Mouse (Mus musculus): Measurements from ENCODE around the gene Ankrd26. TPM values are rescaled to one million over a fixed set of nuclear protein-coding genes. Genes with fewer than 3 reads are reported as not detected.
A peak's percentile ranks its signal among the peaks of the same experiment; 100 is the strongest.

The Ankrd26 gene
- total and polyA plus RNA-seq, 2 experiments: 0.77 to 4.0 TPM

GRCm38 (mm10) chr6:118478957-118479708 lies 82.9 kb downstream of the Ankrd26 start, which contains the start of gene Zfp9:
Gene Zfp9, minus strand, starts transcription at chr6:118479320.
- no peak for TF ChIP-seq CTCF (IDR thresholded peaks at IDR 0.05; ENCODE audit: low read depth, low read length)
- TF ChIP-seq POLR2A (IDR thresholded peaks at IDR 0.05; ENCODE audit: extremely low read depth, insufficient read depth, low read length): peak; percentile 73
- no peaks in the 10 kb centered on the region for H3K27me3 ChIP-seq (ENCODE audit: control insufficient read depth, insufficient read depth, low read length)
- WGBS: under 1% methylated on average over 36 of the region's 57 CpGs
- peak within 1 kb of the TSS; percentile 77 for H3K9ac ChIP-seq (ENCODE audit: low read depth, low read length)
- H3K79me2 ChIP-seq (ENCODE audit: control insufficient read depth, insufficient read depth, low read length): peaks cover 8% of the 10 kb centered on the region; the same call in 1 of the 2 replicates
- H3K36me3 ChIP-seq (ENCODE audit: control insufficient read depth, insufficient read depth, low read length): peaks cover 4% of the 10 kb centered on the region; the same call in 1 of the 2 replicates
- DNase-seq (ENCODE audit: extremely low read depth, low read depth, low spot score): peak; percentile 54
- H3K27ac ChIP-seq (replicated peaks; ENCODE audit: insufficient read depth, low read depth, low read length): no peak within 1 kb of the TSS; the same call in 1 of the 2 replicates
- H3K4me1 ChIP-seq (ENCODE audit: control insufficient read depth, insufficient read depth, low read length): peaks cover 2% of the 10 kb centered on the region; the same call in 1 of the 2 replicates
- peak within 1 kb of the TSS; percentile 54 for H3K4me3 ChIP-seq (ENCODE audit: insufficient read depth, low read depth, low read length)

- no peak overlapping the region for H3K9ac ChIP-seq (ENCODE audit: low read depth, low read length)
- H3K27ac ChIP-seq (replicated peaks; ENCODE audit: insufficient read depth, low read depth, low read length): no peak overlapping the region
- no peaks in the 10 kb centered on the region for H3K27me3 ChIP-seq (ENCODE audit: control insufficient read depth, insufficient read depth, low read length)
- 56% methylated on average over 10 of the region's 10 CpGs for WGBS
- peaks cover 8% of the 10 kb centered on the region; the same call in 1 of the 2 replicates for H3K79me2 ChIP-seq (ENCODE audit: control insufficient read depth, insufficient read depth, low read length)
- TF ChIP-seq CTCF (IDR thresholded peaks at IDR 0.05; ENCODE audit: low read depth, low read length) (no peak), POLR2A (IDR thresholded peaks at IDR 0.05; ENCODE audit: extremely low read depth, insufficient read depth, low read length) (no peak)
- peaks cover 2% of the 10 kb centered on the region; the same call in 1 of the 2 replicates for H3K4me1 ChIP-seq (ENCODE audit: control insufficient read depth, insufficient read depth, low read length)
- H3K4me3 ChIP-seq (ENCODE audit: insufficient read depth, low read depth, low read length): no peak overlapping the region; the same call in 1 of the 2 replicates
- peaks cover 4% of the 10 kb centered on the region; the same call in 1 of the 2 replicates for H3K36me3 ChIP-seq (ENCODE audit: control insufficient read depth, insufficient read depth, low read length)
- no peak for DNase-seq (ENCODE audit: extremely low read depth, low read depth, low spot score)
These were observed 83.9 kb downstream of the Ankrd26 start for GRCm38 (mm10) chr6:118477875-118478785.

GRCm38 (mm10) chr6:118462069-118462705 lies 99.8 kb downstream of the Ankrd26 start:
- peaks cover 20% of the 10 kb centered on the region for H3K36me3 ChIP-seq (ENCODE audit: control insufficient read depth, insufficient read depth, low read length)
- H3K9ac ChIP-seq (ENCODE audit: low read depth, low read length): no peak overlapping the region
- WGBS: 89% methylated on average over 15 of the region's 15 CpGs
- no peak overlapping the region for H3K4me3 ChIP-seq (ENCODE audit: insufficient read depth, low read depth, low read length)
- H3K79me2 ChIP-seq (ENCODE audit: control insufficient read depth, insufficient read depth, low read length): no peaks in the 10 kb centered on the region
- no peaks in the 10 kb centered on the region for H3K27me3 ChIP-seq (ENCODE audit: control insufficient read depth, insufficient read depth, low read length)
- no peak overlapping the region for H3K27ac ChIP-seq (replicated peaks; ENCODE audit: insufficient read depth, low read depth, low read length)
- 0 out of 2 replicates have a peak, but pooled peaks cover 2% of the 10 kb centered on the region for H3K4me1 ChIP-seq (ENCODE audit: control insufficient read depth, insufficient read depth, low read length)
- DNase-seq (ENCODE audit: extremely low read depth, low read depth, low spot score): no peak
- TF ChIP-seq CTCF (IDR thresholded peaks at IDR 0.05; ENCODE audit: low read depth, low read length): no peak
- no peak for TF ChIP-seq POLR2A (IDR thresholded peaks at IDR 0.05; ENCODE audit: extremely low read depth, insufficient read depth, low read length)

GRCm38 (mm10) chr6:118457726-118458125 lies 104.3 kb downstream of the Ankrd26 start:
- no peaks in the 10 kb centered on the region for H3K79me2 ChIP-seq (ENCODE audit: control insufficient read depth, insufficient read depth, low read length)
- 91% methylated on average over 1 of the region's 1 CpGs for WGBS
- H3K27me3 ChIP-seq (ENCODE audit: control insufficient read depth, insufficient read depth, low read length): no peaks in the 10 kb centered on the region
- DNase-seq (ENCODE audit: extremely low read depth, low read depth, low spot score): no peak
- H3K27ac ChIP-seq (replicated peaks; ENCODE audit: insufficient read depth, low read depth, low read length): no peak overlapping the region
- H3K4me1 ChIP-seq (ENCODE audit: control insufficient read depth, insufficient read depth, low read length): no peaks in the 10 kb centered on the region
- H3K4me3 ChIP-seq (ENCODE audit: insufficient read depth, low read depth, low read length): no peak overlapping the region
- H3K9ac ChIP-seq (ENCODE audit: low read depth, low read length): no peak overlapping the region
- TF ChIP-seq CTCF (IDR thresholded peaks at IDR 0.05; ENCODE audit: low read depth, low read length) (no peak), POLR2A (IDR thresholded peaks at IDR 0.05; ENCODE audit: extremely low read depth, insufficient read depth, low read length) (no peak)
- H3K36me3 ChIP-seq (ENCODE audit: control insufficient read depth, insufficient read depth, low read length): no peaks in the 10 kb centered on the region

DNA sequence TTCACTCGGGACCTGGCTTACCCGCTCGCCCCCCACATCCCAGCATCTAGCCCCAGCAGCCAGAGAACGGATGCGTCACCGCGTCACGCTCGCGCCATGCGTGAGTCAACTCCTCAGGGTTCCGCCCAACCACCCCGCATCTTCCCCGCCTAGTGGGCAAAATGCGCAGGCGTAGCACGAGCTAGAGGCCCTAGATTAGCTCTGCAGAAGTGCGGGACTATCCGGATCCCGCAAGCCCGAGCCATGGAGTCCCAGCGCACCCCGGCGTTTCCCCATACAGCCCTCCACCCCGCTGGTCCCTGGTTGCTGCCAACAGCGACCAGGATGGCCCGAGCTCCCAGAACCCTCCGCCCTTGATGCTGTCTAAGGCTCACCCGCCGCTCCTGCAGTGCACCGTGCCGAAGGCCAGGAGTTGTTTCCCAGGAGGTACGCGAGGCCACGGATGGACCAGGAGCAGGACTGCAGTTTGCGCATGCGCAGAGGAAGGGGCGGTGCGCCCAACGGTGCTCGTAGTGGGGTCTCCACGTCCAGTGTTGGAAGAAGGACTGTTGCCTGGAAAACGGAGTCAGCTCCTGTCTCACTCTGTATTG lies 106.9 kb downstream of the Ankrd26 start, which contains the start of gene Zfp248:
Gene Zfp248 (minus strand): TSS at position 487 of the 590 bp plus-strand sequence.
- Histone ChIP-seq H3K27me3 (ENCODE audit: control insufficient read depth, insufficient read depth, low read length) (no peaks in the 10 kb centered on the region), H3K36me3 (ENCODE audit: control insufficient read depth, insufficient read depth, low read length) (no peaks in the 10 kb centered on the region), H3K4me3 (ENCODE audit: insufficient read depth, low read depth, low read length) (peak within 1 kb of the TSS; percentile 66), H3K79me2 (ENCODE audit: control insufficient read depth, insufficient read depth, low read length) (no peaks in the 10 kb centered on the region), H3K4me1 (ENCODE audit: control insufficient read depth, insufficient read depth, low read length) (no peaks in the 10 kb centered on the region), H3K27ac (replicated peaks; ENCODE audit: insufficient read depth, low read depth, low read length) (no peak within 1 kb of the TSS), H3K9ac (ENCODE audit: low read depth, low read length) (peak within 1 kb of the TSS; percentile 64)
- TF ChIP-seq CTCF (IDR thresholded peaks at IDR 0.05; ENCODE audit: low read depth, low read length) (peak; percentile 39; the same call in 1 of the 2 replicates), POLR2A (IDR thresholded peaks at IDR 0.05; ENCODE audit: extremely low read depth, insufficient read depth, low read length) (0 out of 2 replicates have a peak, but pooled peaks have one; percentile 15)
- under 1% methylated on average over 43 of the region's 43 CpGs for WGBS
- peak; percentile 31 for DNase-seq (ENCODE audit: extremely low read depth, low read depth, low spot score)
